Mouse (Mus musculus) limb, embryonic 14.5 days (tissue): ENCODE data around the gene Hoxa6. TPM values are rescaled to one million over a fixed set of nuclear protein-coding genes. Genes with fewer than 3 reads are reported as not detected.

Experiments
- ATAC-seq: fragments of 200-750 bp; cut with Nextera tagmentation; 2 replicates; pipeline ENCODE4 v1.8.0; 2017; ENCODE audit warnings: low read depth, moderate number of reproducible peaks, moderate TSS enrichment; ENCODE audit not compliant: low FRiP score
- DNase-seq: peaks from one replicate; pipeline ENCODE4 v3.0.0-alpha.2; 2015; ENCODE audit warnings: low spot score
- H3K27ac ChIP-seq: fragments of 300-500 bp; sonication (generic); replicated peaks from 2 replicates; pipeline ENCODE4 v1.5.1; 2014; ENCODE audit warnings: low read depth, mild to moderate bottlenecking, low read length, moderate library complexity, mixed read lengths
- H3K27me3 ChIP-seq: fragments of 300-500 bp; sonication (generic); 2 replicates; pipeline ENCODE4 v1.6.1; 2014; ENCODE audit warnings: low read length, mixed read lengths; ENCODE audit not compliant: control insufficient read depth, insufficient read depth
- H3K36me3 ChIP-seq: fragments of 300-500 bp; sonication (generic); 2 replicates; pipeline ENCODE4 v1.6.1; 2014; ENCODE audit warnings: mild to moderate bottlenecking, low read length, moderate library complexity, mixed read lengths; ENCODE audit not compliant: control insufficient read depth, insufficient read depth
- H3K4me1 ChIP-seq: fragments of 300-500 bp; sonication (generic); 2 replicates; pipeline ENCODE4 v1.6.1; 2014; ENCODE audit warnings: antibody characterized with exemption, low read length, mixed read lengths; ENCODE audit not compliant: control insufficient read depth, insufficient read depth
- H3K4me2 ChIP-seq: fragments of 300-500 bp; sonication (generic); replicated peaks from 2 replicates; pipeline ENCODE4 v1.6.1; 2014; ENCODE audit warnings: low read depth, mild to moderate bottlenecking, low read length, moderate library complexity; ENCODE audit not compliant: severe bottlenecking
- H3K4me3 ChIP-seq: fragments of 300-500 bp; sonication (generic); replicated peaks from 2 replicates; pipeline ENCODE4 v1.5.1; 2014; ENCODE audit warnings: low read length
- H3K9ac ChIP-seq: fragments of 300-500 bp; sonication (generic); 2 replicates; pipeline ENCODE4 v1.6.1; 2014; ENCODE audit warnings: mild to moderate bottlenecking, low read depth, low read length, moderate library complexity; ENCODE audit not compliant: severe bottlenecking
- H3K9me3 ChIP-seq: fragments of 300-500 bp; sonication (generic); 2 replicates; pipeline ENCODE4 v1.6.1; 2016; ENCODE audit warnings: low read length; ENCODE audit not compliant: control insufficient read depth
- POLR2A ChIP-seq: fragments of 200-500 bp; IDR thresholded peaks from 2 replicates; pipeline ENCODE4 v1.8.0; 2012; ENCODE audit warnings: inconsistent platforms, mild to moderate bottlenecking, moderate library complexity, borderline replicate concordance; ENCODE audit not compliant: insufficient read depth, insufficient read length; ENCODE audit errors: extremely low read depth
- WGBS: fragments of 180-500 bp; shearing (Covaris S2); extraction: QIAGEN DNeasy Blood & Tissue Kit; methylation state at CpG from one replicate; pipeline ENCODE4 v1.1.7; 2014; 5-methylcytosine and 5-hydroxymethylcytosine counted together
- polyA plus RNA-seq, 2 experiments: library from polyadenylated mRNA; depleted of rRNA in 1 of 2; stranded (reverse) in 1 of 2; unstranded in 1 of 2; fragments of >200 nt; fragmentation: Nextera tagmentation in 1 of 2; extraction: Ambion mirVana in 1 of 2; gene quantifications; 2 replicates each; pipeline versions ENCODE4 v1.2.1 to v1.2.3; 2012 to 2014

Gene Hoxa6
- polyA plus RNA-seq, 2 experiments, result 0.66 to 3.9 TPM

GRCm38 (mm10) chr6:52203371-52204049 lies 5.0 kb downstream of the Hoxa6 start:
- H3K36me3 ChIP-seq, result peaks cover 39% of the 10 kb centered on the region
- H3K9me3 ChIP-seq, result no peaks in the 10 kb centered on the region
- H3K4me1 ChIP-seq, result peaks cover 46% of the 10 kb centered on the region
- H3K27me3 ChIP-seq, result peaks cover 38% of the 10 kb centered on the region
- WGBS, result 7% methylated on average over 37 of the region's 46 CpGs
- H3K9ac ChIP-seq, result peak overlapping the region; percentile 56
- H3K4me2 ChIP-seq, result peak overlapping the region; percentile 91
- TF ChIP-seq POLR2A, result no peak
- DNase-seq, result no peak
- H3K4me3 ChIP-seq, result peak overlapping the region; percentile 46
- no peak overlapping the region for H3K27ac ChIP-seq
- no peak for ATAC-seq

- Histone ChIP-seq H3K36me3 (peaks cover 39% of the 10 kb centered on the region), H3K27ac (no peak overlapping the region), H3K4me2 (peak overlapping the region; percentile 91), H3K4me3 (peak overlapping the region; percentile 46), H3K9ac (peak overlapping the region; percentile 56; the same call in 1 of the 2 replicates), H3K27me3 (peaks cover 41% of the 10 kb centered on the region), H3K9me3 (no peaks in the 10 kb centered on the region), H3K4me1 (peaks cover 41% of the 10 kb centered on the region)
- WGBS, result 14% methylated on average over 10 of the region's 10 CpGs
- no peak for TF ChIP-seq POLR2A
- DNase-seq, result no peak
- ATAC-seq, result no peak
These were observed 5.5 kb downstream of the Hoxa6 start for GRCm38 (mm10) chr6:52203121-52203370.

GRCm38 (mm10) chr6:52202362-52203120 lies 6.0 kb downstream of the Hoxa6 start:
- Histone ChIP-seq H3K27ac (no peak overlapping the region), H3K9me3 (no peaks in the 10 kb centered on the region), H3K27me3 (peaks cover 46% of the 10 kb centered on the region), H3K36me3 (peaks cover 39% of the 10 kb centered on the region), H3K4me1 (peaks cover 40% of the 10 kb centered on the region), H3K9ac (0 out of 2 replicates have a peak overlapping the region, but pooled peaks have one; percentile 56), H3K4me2 (peak overlapping the region; percentile 91), H3K4me3 (peak overlapping the region; percentile 46)
- no peak for TF ChIP-seq POLR2A
- 43% methylated on average over 22 of the region's 22 CpGs for WGBS
- no peak for DNase-seq
- no peak for ATAC-seq

- peaks cover 39% of the 10 kb centered on the region for H3K27me3 ChIP-seq
- H3K4me3 ChIP-seq, result no peak overlapping the region
- no peak for ATAC-seq
- TF ChIP-seq POLR2A, result no peak
- H3K4me1 ChIP-seq, result peaks cover 33% of the 10 kb centered on the region
- H3K36me3 ChIP-seq, result peaks cover 40% of the 10 kb centered on the region
- no peak overlapping the region for H3K27ac ChIP-seq
- DNase-seq, result no peak
- H3K4me2 ChIP-seq, result no peak overlapping the region
- H3K9ac ChIP-seq, result no peak overlapping the region
- no peaks in the 10 kb centered on the region for H3K9me3 ChIP-seq
- 47% methylated on average over 1 of the region's 1 CpGs for WGBS
These were observed 7.3 kb downstream of the Hoxa6 start for GRCm38 (mm10) chr6:52201269-52201668.

- Histone ChIP-seq H3K4me1 (peaks cover 28% of the 10 kb centered on the region), H3K27me3 (peaks cover 41% of the 10 kb centered on the region), H3K4me2 (no peak overlapping the region; the same call in 1 of the 2 replicates)
These were observed 7.7 kb downstream of the Hoxa6 start for GRCm38 (mm10) chr6:52200751-52201250.

More at GRCm38 (mm10) chr6:52200751-52201250, 7.7 kb downstream of the Hoxa6 start:
- ATAC-seq (no peak), DNase-seq (no peak)
- 32% methylated on average over 10 of the region's 10 CpGs for WGBS
- Histone ChIP-seq H3K4me3 (no peak overlapping the region), H3K9ac (no peak overlapping the region), H3K36me3 (peaks cover 35% of the 10 kb centered on the region), H3K9me3 (no peaks in the 10 kb centered on the region), H3K27ac (no peak overlapping the region)
- TF ChIP-seq POLR2A, result no peak
